Mouse (Mus musculus) adrenal gland, postnatal 4 days (tissue): ENCODE data around the gene Smad3. TPM values are rescaled to one million over a fixed set of nuclear protein-coding genes. Genes with fewer than 3 reads are reported as not detected.

Source experiments
- DNase-seq, 2 experiments: peaks; one replicate each; pipeline ENCODE4 v3.0.0; 2021 to 2022; ENCODE audit warnings: low spot score in 2 of 2, mixed read lengths in 2 of 2
- total RNA-seq, 2 experiments: library from RNA; stranded (reverse); gene quantifications; 2 replicates each; pipeline ENCODE4 v1.2.3; 2021

Smad3 gene
- total RNA-seq, 2 experiments from 2014 or later, result 39.6 to 43.5 TPM

GRCm38 (mm10) chr9:63644011-63644410 lies 113.8 kb downstream of the Smad3 start:
- DNase-seq, result no peak

DNA sequence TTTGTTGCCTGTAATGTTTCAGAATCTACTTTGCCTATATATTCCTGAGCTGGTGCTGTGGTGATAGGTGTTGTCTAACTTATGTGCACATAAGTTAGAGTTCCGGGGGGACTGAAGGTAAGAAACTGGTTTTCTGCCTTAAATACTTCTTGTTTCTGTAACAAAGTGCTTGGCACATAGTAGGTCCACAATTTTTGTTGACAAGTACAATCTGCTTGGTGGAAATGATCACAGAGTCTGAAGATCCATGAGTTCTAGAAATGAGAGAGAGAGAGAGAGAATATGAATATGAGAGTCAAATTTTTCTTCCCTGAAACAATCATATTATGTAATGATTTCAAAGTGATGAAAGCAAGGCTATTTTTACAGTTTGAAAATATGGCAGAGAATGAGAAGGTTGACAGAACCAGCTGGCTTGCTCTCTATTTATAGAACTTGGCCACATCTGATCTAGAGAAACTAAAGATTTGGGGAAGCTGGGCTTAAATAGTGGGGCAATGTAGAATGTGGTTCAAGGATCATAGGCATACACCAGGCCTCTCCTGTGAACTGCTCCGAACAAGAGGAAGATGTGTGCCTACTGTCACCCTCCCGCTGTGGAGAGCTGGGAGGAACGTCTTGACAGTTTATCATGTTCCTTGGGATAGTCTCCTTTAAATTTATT lies 115.7 kb downstream of the Smad3 start:
- DNase-seq, result no peak

GRCm38 (mm10) chr9:63636113-63636512 lies 121.7 kb downstream of the Smad3 start:
- no peak for DNase-seq

- no peak for DNase-seq
These were observed 124.5 kb downstream of the Smad3 start for GRCm38 (mm10) chr9:63633334-63633733.

DNA sequence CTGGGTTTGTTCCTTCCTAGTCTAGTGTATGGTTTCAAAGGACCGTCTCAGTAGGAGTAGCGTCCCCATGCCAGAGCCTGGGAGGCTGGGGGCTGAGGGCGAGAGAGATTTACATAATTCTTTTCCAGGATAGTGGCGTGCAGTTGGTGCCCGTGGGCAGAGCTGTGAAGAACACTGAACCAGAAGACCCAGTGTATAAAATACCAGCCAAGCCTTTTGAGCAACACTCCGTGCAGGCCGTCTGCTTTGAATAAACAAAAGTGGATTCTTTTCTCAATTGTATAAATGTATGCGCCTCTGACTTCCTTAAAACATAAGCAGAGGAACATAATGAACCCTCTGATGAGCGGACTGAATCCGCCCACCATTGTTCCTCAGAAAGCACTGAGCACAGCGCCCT lies 124.9 kb downstream of the Smad3 start:
- DNase-seq, result no peak

DNA sequence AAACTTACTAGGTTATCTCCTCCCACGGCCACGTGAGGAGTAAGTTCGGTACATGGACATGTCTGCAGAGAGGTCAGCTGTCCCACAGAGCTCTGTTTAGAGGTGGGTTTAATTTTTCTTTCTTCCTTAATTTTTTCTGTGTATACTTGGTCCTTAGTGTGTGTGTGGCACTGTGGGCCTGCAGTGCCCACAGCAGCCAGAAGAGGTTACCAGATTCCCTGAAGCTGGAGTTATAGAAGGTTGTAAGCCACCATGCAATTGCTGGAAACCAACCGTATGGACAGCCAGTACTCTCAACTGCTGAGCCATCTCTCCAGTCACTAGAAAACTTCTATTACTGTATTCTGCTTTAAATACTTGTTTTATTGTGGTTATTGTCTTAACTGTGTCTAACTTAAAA lies 125.7 kb downstream of the Smad3 start:
- no peak for DNase-seq

GRCm38 (mm10) chr9:63625090-63625756 lies 132.6 kb downstream of the Smad3 start:
- DNase-seq, result no peak

DNA sequence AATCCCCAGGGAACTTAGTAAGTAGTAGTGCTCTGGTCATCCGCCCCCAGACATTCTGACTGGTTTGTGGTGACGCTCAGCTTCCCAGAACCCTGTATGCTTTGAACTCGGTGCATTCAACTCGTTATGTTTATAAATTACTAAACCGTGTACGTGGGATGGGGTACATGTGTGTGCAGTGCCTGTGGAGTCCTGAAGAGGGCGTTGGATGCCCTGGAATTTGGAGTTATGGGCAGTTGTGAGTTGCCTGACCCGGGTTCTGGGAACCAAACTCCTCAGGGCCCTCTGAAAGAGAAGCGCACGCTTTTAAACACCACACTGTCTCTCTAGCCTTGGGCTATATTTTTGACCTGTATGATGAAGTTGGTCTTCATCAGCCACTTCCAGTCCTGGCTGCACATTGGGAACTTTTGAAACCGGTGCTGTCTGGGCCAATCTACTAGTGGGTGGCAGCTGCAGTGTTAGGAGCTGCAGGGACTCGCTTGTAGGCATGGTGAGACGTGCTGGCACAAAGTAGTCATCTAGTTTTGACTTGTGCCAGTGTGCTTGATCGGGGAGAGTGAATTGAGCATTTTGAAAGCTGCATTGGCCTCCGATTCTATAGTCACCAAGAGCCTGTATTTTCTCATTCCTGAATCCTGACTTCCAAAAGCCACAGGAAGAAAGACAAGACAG lies 133.8 kb downstream of the Smad3 start:
- DNase-seq, result no peak

- DNase-seq, result no peak
These were observed 139.8 kb downstream of the Smad3 start for GRCm38 (mm10) chr9:63617967-63618366.

GRCm38 (mm10) chr9:63614018-63614985 lies 143.5 kb downstream of the Smad3 start:
- DNase-seq, result no peak

- DNase-seq, result no peak
These were observed 144.2 kb downstream of the Smad3 start for GRCm38 (mm10) chr9:63613569-63613968.

- DNase-seq, result no peak
These were observed 145.0 kb downstream of the Smad3 start for GRCm38 (mm10) chr9:63612565-63613515.

GRCm38 (mm10) chr9:63611967-63612366 lies 145.8 kb downstream of the Smad3 start:
- no peak for DNase-seq

DNA sequence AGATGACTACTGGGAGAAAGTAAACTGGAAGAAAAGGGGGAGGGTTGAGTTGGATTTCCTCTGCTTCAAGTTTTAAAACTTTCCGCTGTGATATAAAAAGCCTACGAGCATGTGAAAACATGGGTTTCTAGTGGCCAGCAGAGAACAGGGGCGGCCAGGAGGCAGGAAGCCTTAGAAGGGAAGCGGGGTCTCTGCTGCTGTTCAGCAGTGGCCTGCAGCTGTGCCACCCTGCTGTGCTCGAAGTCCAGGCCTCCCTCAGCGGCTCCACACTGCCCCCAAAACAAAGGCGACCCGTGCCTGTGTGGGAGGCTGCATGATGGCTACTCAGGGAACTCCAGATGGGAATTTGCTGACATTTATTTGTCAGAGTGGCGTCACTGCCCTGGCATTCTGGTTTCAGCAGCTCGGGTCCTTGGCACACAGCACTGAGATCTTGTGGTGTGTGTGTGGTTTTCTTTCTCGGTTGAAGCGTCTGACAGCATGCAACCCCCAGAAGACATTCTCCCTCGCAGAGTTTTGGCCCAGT lies 146.9 kb downstream of the Smad3 start:
- peak in 1 of 2 experiments; percentile 23 for DNase-seq

GRCm38 (mm10) chr9:63610231-63610630 lies 147.6 kb downstream of the Smad3 start:
- DNase-seq, result no peak

DNA sequence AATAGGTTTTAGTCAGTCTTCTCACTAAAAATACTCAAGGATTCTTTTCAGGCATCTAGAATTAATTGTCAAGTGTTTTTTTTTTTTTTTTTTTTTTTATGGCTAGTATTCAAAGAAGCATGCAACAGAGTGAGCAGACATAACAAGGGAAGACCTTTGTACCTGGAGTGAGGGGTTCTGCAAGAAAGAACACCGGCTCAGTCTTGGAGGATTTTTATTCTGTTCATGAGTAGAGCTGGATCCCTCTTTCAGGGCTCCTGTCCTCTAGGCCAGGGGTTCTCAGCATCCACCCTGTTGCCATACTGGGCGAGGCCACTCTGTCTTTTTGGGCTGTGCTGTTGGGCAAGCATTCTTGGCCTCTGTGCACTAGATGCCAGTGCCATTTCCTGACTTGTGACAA lies 148.0 kb downstream of the Smad3 start:
- DNase-seq, result no peak

GRCm38 (mm10) chr9:63609246-63609645 lies 148.5 kb downstream of the Smad3 start:
- no peak for DNase-seq

DNA sequence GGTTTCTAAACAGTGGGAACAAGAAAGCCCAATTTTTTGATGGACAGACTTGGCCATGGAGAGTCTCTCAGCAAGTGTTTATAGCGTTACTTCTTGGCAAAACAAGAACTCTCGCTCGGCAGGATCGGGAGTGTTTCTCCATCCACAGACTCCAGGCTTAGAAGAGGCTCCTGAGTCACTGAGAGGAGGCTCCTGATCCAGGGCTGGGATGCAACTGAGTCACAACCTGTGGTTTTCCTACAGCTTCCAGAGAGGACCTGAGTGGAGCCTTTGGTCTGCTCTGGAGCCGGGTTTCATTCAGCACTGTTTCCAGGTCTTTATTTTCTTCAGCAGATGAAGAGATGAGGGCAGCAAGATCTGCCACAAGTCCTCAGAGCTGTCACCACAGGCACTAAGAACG lies 149.8 kb downstream of the Smad3 start:
- no peak for DNase-seq

DNA sequence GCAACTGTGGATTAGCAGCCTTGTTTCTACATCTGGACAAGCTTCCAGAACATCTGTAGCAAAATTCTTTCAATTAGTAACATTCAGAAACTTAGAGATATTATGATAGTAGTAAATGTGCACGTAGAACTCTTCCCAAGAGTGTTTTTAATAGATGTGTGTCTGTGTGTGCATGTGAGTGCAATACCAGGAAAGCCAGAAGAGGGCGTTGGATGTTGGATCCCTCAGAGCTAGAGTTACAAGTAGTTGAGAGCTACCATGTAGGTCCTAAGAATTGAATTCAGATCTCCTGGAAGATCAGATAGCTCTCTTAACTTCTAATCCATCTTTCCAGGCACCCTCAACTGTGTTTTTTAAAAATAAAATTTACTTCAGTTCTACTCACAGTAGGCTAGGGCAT lies 151.2 kb downstream of the Smad3 start:
- no peak for DNase-seq

GRCm38 (mm10) chr9:63603849-63604248 lies 153.9 kb downstream of the Smad3 start:
- no peak for DNase-seq
